Mouse (Mus musculus) mesoderm, embryonic 11.5 days (tissue): ENCODE results near the gene Herc1.
"Not testable (repeated sequence)": the region's sequence is repeated elsewhere in the genome, so short reads cannot be mapped to it uniquely, and the experiment has no call there.

Source experiments
- DNase-seq: peaks from one replicate; pipeline ENCODE4 v3.0.0-alpha.2; 2012; ENCODE audit warnings: low read depth, low spot score

Herc1 gene

GRCm38 (mm10) chr9:66347405-66348035 is 2.7 kb upstream of the Herc1 start:
- DNase-seq: no peak

GRCm38 (mm10) chr9:66349144-66349859 is 948 bp upstream of the Herc1 start:
- DNase-seq: no peak

GRCm38 (mm10) chr9:66350788-66351430 is 659 bp downstream of the Herc1 start:
- peak; percentile 47 for DNase-seq

GRCm38 (mm10) chr9:66352704-66353103 is 2.5 kb downstream of the Herc1 start:
- DNase-seq: no peak

GRCm38 (mm10) chr9:66359135-66359534 is 8.9 kb downstream of the Herc1 start:
- DNase-seq: no peak

DNA sequence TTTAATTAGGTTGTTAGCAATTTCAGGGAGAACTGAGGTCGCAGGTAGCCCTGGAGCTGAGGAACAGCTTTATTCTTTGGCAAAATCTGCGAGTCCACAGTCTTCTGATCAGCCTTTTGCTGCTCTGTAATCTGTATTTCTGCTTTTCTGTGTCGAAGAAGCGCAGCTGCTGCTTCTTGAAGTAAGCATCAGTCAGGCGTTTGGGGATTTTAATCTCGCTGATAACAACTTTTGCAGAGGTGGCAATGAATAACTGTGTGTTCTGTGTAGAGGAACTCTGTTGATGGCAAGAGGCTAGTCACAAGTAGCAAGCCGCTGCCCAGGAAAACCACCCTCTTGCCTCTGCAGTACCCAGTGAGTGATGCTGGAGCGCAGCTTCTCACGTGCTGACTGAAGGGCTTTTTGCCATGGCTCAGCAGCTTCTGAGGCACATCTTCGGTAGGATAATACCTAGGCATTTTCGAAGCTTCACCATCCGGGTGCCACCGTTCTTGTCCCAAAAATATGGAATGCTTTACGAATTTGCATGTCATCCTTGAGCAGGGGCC is 10.0 kb downstream of the Herc1 start:
- no peak for DNase-seq

DNA sequence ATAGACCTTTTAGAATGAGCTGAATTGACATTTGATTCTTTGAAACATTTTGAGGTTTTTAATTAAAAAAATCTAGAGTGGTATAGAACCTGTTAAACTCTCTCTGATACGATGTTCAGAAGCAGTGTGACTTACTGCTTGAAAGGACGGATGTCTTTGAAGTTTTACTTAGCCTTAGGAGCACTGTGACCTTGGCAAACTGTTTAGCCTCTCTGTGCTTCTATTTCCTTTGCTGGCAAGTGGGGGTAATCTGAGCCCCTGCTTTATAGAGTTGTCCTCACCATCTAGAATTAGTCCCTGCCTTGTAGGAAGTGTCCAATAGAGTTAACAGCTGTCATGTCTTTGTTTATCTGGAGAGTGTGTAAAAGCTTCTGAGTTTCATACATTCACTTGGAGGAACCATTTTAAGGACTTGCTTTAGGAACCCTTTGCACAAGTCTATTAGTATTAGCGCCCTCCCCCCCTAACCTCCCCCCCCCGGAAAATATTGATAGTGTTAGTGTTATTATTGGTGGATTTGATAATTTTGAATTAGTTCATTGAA is 18.7 kb downstream of the Herc1 start:
- no peak for DNase-seq

GRCm38 (mm10) chr9:66370334-66370733 is 20.1 kb downstream of the Herc1 start:
- no peak for DNase-seq

DNA sequence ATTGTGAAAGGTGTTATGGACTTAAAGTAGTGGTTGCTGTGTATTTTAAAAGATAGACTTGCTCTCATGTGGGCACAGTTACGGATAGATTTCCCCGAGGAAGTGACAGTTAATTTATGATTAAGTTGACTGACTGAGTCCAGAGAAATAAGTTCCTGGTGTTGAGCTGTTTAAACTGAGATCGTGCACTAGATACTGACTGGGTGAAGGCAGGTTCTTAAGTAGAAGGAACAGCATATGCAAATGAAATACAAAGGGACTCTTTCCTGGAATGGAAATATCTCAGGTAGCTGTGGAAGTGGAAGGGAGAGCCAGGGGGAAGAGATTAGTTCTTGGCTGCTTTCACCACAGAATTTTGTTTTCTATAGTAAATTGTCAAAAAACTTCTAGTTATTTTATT is 20.6 kb downstream of the Herc1 start:
- DNase-seq: no peak

GRCm38 (mm10) chr9:66373432-66373831 is 23.2 kb downstream of the Herc1 start:
- DNase-seq: no peak

DNA sequence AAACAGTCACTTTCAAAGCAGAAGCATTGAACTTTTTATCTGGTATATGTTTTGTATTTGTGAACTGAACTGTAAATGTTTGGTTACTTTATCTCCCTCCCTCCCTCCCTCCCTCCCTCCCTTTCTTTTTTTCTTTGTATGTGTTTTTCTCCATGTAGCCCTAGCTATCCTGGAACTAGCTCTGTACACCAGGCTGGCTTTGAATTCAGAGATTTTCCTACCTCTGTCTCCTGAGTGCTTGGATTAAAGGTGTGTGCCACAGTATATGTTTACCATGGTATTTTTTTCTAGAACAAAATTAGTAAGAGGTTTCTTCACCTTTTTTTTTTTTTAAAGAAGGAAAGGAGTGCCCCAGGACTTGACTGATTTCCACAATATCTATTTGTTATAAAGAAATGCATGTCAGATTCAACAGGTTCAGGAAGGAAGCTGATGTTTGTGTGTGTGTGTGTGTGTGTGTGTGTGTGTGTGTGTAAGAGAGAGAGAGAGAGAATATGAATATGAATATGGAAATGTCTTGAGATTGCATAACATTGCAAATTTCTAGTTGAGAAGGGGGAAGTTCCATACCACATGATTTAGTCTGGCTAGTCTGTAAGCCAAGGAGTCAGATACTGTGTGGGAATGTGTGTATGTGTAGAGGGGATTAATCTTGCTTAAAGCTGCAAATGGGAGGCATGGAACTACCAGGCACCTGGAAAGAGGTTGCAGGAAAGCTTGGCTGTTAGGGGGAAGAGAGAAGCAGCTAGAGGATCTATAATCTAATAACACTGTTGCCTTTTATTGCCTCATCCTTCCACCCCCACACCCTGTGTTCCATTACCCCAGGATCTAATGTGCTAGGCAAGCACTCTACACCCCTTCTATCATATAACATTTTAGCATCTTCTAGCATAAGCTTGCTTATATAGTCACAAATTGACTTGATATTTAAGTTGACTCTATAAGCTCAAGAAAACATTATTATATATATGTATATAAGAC is 24.5 kb downstream of the Herc1 start:
- no peak for DNase-seq

GRCm38 (mm10) chr9:66383417-66383816 is 33.2 kb downstream of the Herc1 start:
- no peak for DNase-seq

GRCm38 (mm10) chr9:66390338-66390737 is 40.1 kb downstream of the Herc1 start:
- DNase-seq: not testable (repeated sequence)

- no peak for DNase-seq
Measured at GRCm38 (mm10) chr9:66393304-66393703, 43.1 kb downstream of the Herc1 start.

DNA sequence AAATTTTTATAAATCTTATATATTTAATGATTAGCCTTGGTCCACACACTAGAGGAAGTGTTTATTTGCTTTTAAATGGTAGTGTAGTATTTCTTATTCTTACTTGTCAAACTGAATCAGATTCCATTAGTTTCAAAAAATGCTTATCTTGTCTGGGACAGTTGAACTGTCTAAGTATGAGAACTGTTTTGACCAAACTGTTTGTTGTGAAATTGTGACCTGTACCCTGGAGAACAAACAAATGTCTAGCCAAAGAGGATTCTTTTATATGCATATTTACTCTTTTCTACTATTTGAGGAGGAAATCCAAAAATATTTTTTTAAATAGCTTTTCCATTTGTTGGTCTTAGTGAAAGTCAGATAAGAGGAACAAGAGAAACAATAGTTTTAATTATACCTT is 73.2 kb downstream of the Herc1 start:
- DNase-seq: no peak

- DNase-seq: no peak
Measured at GRCm38 (mm10) chr9:66440007-66440406, 89.8 kb downstream of the Herc1 start.

- DNase-seq: no peak
Measured at GRCm38 (mm10) chr9:66448253-66448652, 98.0 kb downstream of the Herc1 start.

GRCm38 (mm10) chr9:66465087-66465486 is 114.8 kb downstream of the Herc1 start:
- DNase-seq: peak; percentile 62

DNA sequence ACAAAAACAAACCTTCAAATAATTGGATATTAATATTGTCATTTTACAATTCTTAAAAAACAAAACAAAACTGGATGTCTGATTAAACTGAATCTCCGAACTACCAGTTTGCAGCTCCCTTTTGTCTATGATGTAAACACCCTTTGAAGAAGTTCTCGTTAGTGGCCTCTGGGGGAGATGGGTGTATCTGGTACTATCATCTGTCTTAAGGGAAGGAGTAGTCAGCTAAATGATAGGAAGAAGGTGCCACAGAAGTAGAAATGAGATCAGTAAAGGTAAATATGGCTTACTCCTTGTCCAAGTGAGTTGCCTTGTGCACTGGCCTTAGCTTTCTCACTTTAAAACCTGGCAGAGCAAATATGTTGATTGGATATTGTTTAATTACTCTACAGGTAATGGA is 127.5 kb downstream of the Herc1 start:
- DNase-seq: no peak

DNA sequence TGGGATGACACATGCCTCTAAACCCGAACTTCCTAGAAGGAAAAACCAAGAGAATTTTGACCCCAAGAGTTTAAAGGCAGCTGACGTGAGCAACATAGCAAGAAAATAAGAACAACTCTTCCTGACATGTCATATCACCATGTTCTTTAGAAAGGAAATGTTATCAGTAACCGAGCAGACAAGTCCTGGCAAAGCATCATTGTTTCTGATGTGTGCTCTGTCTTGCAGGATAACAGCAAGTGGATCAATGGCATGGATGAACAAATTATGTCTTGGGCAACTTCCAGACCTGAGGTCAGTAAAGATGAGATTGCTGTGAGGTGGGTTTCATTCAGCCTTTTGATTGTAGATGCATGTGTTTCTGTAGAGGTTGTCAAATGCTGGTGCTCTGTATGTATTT is 133.2 kb downstream of the Herc1 start:
- no peak for DNase-seq

DNA sequence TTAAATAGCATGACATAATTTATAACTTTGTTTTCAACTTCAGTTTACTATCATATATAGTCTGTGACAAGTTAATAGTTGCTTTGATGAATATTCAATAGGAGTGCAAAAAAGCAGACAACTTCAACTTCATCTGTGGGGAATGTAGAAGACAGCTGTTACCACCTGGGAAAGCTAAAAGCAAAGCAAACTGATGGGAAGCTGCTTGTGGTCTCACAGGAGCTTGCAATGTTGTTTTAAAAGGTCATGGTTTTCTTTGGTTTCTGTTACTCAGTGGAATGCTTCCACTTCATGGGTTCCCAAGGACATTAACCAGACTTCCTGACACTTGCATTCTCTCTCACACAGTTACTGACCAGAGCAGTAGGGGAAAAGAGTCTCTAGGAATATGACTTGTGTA is 138.5 kb downstream of the Herc1 start:
- DNase-seq: no peak
